Comparison of ENCODE assay signal across 8 mouse cellular contexts in the genomic region with DNA sequence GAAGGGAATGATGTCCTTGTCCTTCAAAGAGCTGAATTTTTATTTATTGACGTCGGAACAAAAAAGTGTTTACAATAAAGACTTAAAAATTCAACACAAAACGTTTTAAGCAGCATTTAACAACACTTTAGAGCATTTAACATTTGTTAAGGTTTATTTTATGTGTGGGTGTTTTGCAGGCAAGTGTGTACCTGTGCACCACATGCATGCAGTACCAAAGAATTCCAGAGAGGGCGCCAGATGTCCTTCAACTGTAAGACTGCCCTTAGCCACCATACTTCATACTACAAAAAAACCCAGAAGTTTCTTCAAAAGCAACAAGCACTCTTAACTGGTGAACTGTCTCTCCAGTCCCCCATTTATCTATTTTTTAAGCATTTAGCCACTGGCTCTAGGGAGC. TPM values are rescaled to one million over a fixed set of nuclear protein-coding genes. Genes with fewer than 3 reads are reported as not detected.
DNase-seq lines count a peak whose midpoint lies in the region; ATAC-seq lines count a peak whose summit lies in the region.

No protein-coding gene starts in this region.

- H3K36me3 ChIP-seq in embryonic facial prominence, embryonic 11.5 days (replicated peaks; ENCODE audit: control insufficient read depth, insufficient read depth, low read depth, low read length), result no peaks in the 10 kb centered on the region; the same call in 1 of the 2 replicates
- peaks cover 8% of the 10 kb centered on the region; the same call in 1 of the 2 replicates for H3K36me3 ChIP-seq in hindbrain, embryonic 16.5 days (ENCODE audit: control insufficient read depth, insufficient read depth, low read length)
- no peaks in the 10 kb centered on the region; the same call in 1 of the 2 replicates for H3K36me3 ChIP-seq in midbrain, embryonic 15.5 days (replicated peaks)

- H3K4me2 ChIP-seq in embryonic facial prominence, embryonic 11.5 days (ENCODE audit: low read depth, low read length), result no peak overlapping the region
- H3K4me2 ChIP-seq in hindbrain, embryonic 16.5 days (ENCODE audit: low read length), result peak overlapping the region; percentile 96; the same call in 1 of the 2 replicates
- H3K4me2 ChIP-seq in midbrain, embryonic 15.5 days, result peak overlapping the region; percentile 85

- no peak overlapping the region for H3K4me3 ChIP-seq in embryonic facial prominence, embryonic 11.5 days (ENCODE audit: low read depth, low read length)
- no peak overlapping the region for H3K4me3 ChIP-seq in hindbrain, embryonic 16.5 days (ENCODE audit: low read length)
- H3K4me3 ChIP-seq in midbrain, embryonic 15.5 days, result no peak overlapping the region

- ATAC-seq in embryonic facial prominence, embryonic 11.5 days (replicated peaks; ENCODE audit: insufficient number of reproducible peaks, low FRiP score, low TSS enrichment, low read depth), result no peak
- ATAC-seq in hindbrain, embryonic 16.5 days, result no peak
- no peak for ATAC-seq in midbrain, embryonic 15.5 days (replicated peaks)

- no peaks in the 10 kb centered on the region for H3K27me3 ChIP-seq in embryonic facial prominence, embryonic 11.5 days (ENCODE audit: control insufficient read depth, insufficient read depth, low read length)
- no peaks in the 10 kb centered on the region for H3K27me3 ChIP-seq in hindbrain, embryonic 16.5 days (replicated peaks; ENCODE audit: control insufficient read depth, insufficient read depth, low read length)
- H3K27me3 ChIP-seq in midbrain, embryonic 15.5 days (replicated peaks), result no peaks in the 10 kb centered on the region

- H3K9me3 ChIP-seq in embryonic facial prominence, embryonic 11.5 days (replicated peaks; ENCODE audit: control insufficient read depth, low read length), result no peaks in the 10 kb centered on the region
- no peaks in the 10 kb centered on the region for H3K9me3 ChIP-seq in hindbrain, embryonic 16.5 days (ENCODE audit: control insufficient read depth, low read length)
- no peaks in the 10 kb centered on the region for H3K9me3 ChIP-seq in midbrain, embryonic 15.5 days

- DNase-seq in left cerebral cortex, postnatal 14 days (ENCODE audit: low spot score in 2 of 2), result peak; percentile 63 to 87
- no peak for DNase-seq in left cerebral cortex, adult 8-10 months (ENCODE audit: low spot score in 2 of 2)
- peak; percentile 78 for DNase-seq in adrenal gland, postnatal 14 days
- DNase-seq in embryonic facial prominence, embryonic 11.5 days (ENCODE audit: low spot score), result peak; percentile 74
- peak; percentile 78 for DNase-seq in liver
- DNase-seq in testis, postnatal 10 days (ENCODE audit: low spot score), result peak; percentile 83

- peaks cover 3% of the 10 kb centered on the region; the same call in 1 of the 2 replicates for H3K4me1 ChIP-seq in embryonic facial prominence, embryonic 11.5 days (ENCODE audit: control insufficient read depth, insufficient read depth, low read length)
- H3K4me1 ChIP-seq in hindbrain, embryonic 16.5 days (ENCODE audit: control insufficient read depth, insufficient read depth, low read depth, low read length), result peaks cover 25% of the 10 kb centered on the region
- peaks cover 24% of the 10 kb centered on the region for H3K4me1 ChIP-seq in midbrain, embryonic 15.5 days

- intact Hi-C loops in left cerebral cortex, postnatal 14 days (cut with DNase I), result no loop called here

- 8% methylated on average over 4 of the region's 4 CpGs for WGBS in embryonic facial prominence, embryonic 11.5 days
- WGBS in hindbrain, embryonic 16.5 days, result 9% methylated on average over 4 of the region's 4 CpGs
- WGBS in midbrain, embryonic 15.5 days, result 10% methylated on average over 4 of the region's 4 CpGs

- no peak overlapping the region for H3K9ac ChIP-seq in embryonic facial prominence, embryonic 11.5 days (replicated peaks; ENCODE audit: low read length)
- no peak overlapping the region for H3K9ac ChIP-seq in hindbrain, embryonic 16.5 days (ENCODE audit: low read depth, low read length)
- H3K9ac ChIP-seq in midbrain, embryonic 15.5 days, result no peak overlapping the region

- H3K27ac ChIP-seq in embryonic facial prominence, embryonic 11.5 days (replicated peaks; ENCODE audit: low read depth, low read length), result no peak overlapping the region
- no peak overlapping the region for H3K27ac ChIP-seq in hindbrain, embryonic 16.5 days (ENCODE audit: low read depth, low read length)
- no peak overlapping the region for H3K27ac ChIP-seq in midbrain, embryonic 15.5 days

RNA-seq across cellular contexts. Expression of gene Dip2a, which starts 1.5 kb away (rescaled TPM):
- total RNA-seq in left cerebral cortex, postnatal 14 days (2021), result 10 to 100 TPM; 55.7 to 56.4 TPM
- 10 to 100 TPM; 62.9 to 72.8 (median 64.5) TPM for total RNA-seq in left cerebral cortex, adult 8-10 months (2022)
- 31.1 and 31.6 TPM in 2 replicates for total RNA-seq in adrenal gland, postnatal 14 days (2021)
- polyA plus RNA-seq in embryonic facial prominence, embryonic 11.5 days (2014; fragmentation: Nextera tagmentation; extraction: Ambion mirVana), result 3.9 and 4.3 TPM in 2 replicates
- 18.0 and 20.1 TPM in 2 replicates for polyA plus RNA-seq in hindbrain, embryonic 16.5 days (2015; fragmentation: Nextera tagmentation; extraction: Ambion mirVana)
- 19.3 and 20.1 TPM in 2 replicates for polyA plus RNA-seq in midbrain, embryonic 15.5 days (2015; fragmentation: Nextera tagmentation; extraction: Ambion mirVana)

Comparison
In these comparisons a context has a peak if more than half of its experiments do, and no peak if none do; other contexts are left out.
1. DNase-seq: peak in left cerebral cortex, postnatal 14 days (2 of 2), adrenal gland, postnatal 14 days (single experiment), embryonic facial prominence, embryonic 11.5 days (single experiment), liver (single experiment) and testis, postnatal 10 days (single experiment); none in left cerebral cortex, adult 8-10 months (0 of 2).